Mouse (Mus musculus): ENCODE measurements around the gene Dpm3.
"Not testable (repeated sequence)": the region's sequence is repeated elsewhere in the genome, so short reads cannot be mapped to it uniquely, and the experiment has no call there.

DNA sequence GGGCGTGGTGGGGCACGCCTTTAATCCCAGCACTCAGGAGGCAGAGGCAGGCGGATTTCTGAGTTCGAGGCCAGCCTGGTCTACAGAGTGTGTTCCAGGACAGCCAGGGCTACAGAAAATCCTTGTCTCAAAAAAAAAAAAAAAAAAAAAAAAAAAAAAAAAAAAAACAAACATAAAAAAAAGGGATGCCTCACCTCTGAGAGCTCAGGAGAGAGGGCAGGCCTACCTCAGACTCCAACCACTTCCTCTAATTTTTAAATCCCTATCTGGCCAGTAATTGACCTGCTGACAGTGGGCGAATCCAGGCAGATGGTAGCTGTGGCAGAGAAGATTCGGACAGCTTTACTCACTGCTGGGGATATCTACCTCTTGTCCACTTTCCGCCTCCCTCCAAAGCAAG, 42.8 kb upstream of the Dpm3 start:
- not testable (repeated sequence) for TF ChIP-seq CTCF (IDR thresholded peaks at IDR 0.05; ENCODE audit: extremely low read depth, insufficient read depth, insufficient read length, insufficient replicate concordance); POLR2A (IDR thresholded peaks at IDR 0.05; ENCODE audit: low read depth, low read length)

Measured in spleen, adult 2 months (tissue).